8 mouse cellular contexts compared by ENCODE assay signal in genomic region chr19:47319521-47320330, GRCm38 (mm10).
DNase-seq lines count a peak whose midpoint lies in the region; ATAC-seq and TF ChIP-seq lines count a peak whose summit lies in the region.

No protein-coding gene starts in this region.

- H3K4me1 ChIP-seq in neural tube, embryonic 13.5 days (replicated peaks): peaks cover 68% of the 10 kb centered on the region
- H3K4me1 ChIP-seq in neural tube, embryonic 15.5 days: peaks cover 47% of the 10 kb centered on the region
- H3K4me1 ChIP-seq in limb, embryonic 11.5 days (ENCODE audit: control insufficient read depth, insufficient read depth, low read length): peaks cover 46% of the 10 kb centered on the region
- peaks cover 30% of the 10 kb centered on the region for H3K4me1 ChIP-seq in stomach, postnatal 0 days (replicated peaks; ENCODE audit: control insufficient read depth, insufficient read depth)

- no peaks in the 10 kb centered on the region for H3K36me3 ChIP-seq in neural tube, embryonic 13.5 days
- no peaks in the 10 kb centered on the region for H3K36me3 ChIP-seq in neural tube, embryonic 15.5 days
- no peaks in the 10 kb centered on the region for H3K36me3 ChIP-seq in limb, embryonic 11.5 days (ENCODE audit: control insufficient read depth, insufficient read depth, low read length)
- no peaks in the 10 kb centered on the region for H3K36me3 ChIP-seq in stomach, postnatal 0 days (ENCODE audit: control insufficient read depth, insufficient read depth, low read length)

- TF ChIP-seq EP300 in stomach, postnatal 0 days (optimal IDR thresholded peaks at IDR 0.05): no peak

- 62% methylated on average over 10 of the region's 10 CpGs for WGBS in neural tube, embryonic 13.5 days
- 67% methylated on average over 10 of the region's 10 CpGs for WGBS in neural tube, embryonic 15.5 days
- 58% methylated on average over 10 of the region's 10 CpGs for WGBS in limb, embryonic 11.5 days
- 65% methylated on average over 10 of the region's 10 CpGs for WGBS in stomach, postnatal 0 days

- TF ChIP-seq CTCF in stomach, postnatal 0 days (IDR thresholded peaks at IDR 0.05; ENCODE audit: low read depth): peak; percentile 29; the same call in 1 of the 2 replicates

- intact Hi-C loops in heart, postnatal 14 days (cut with DNase I): loop anchor here (2.0 kb wide), 1 partner anchor 19 kb away; no protein-coding TSS in a partner anchor
- intact Hi-C loops in left cerebral cortex, postnatal 4 days (cut with DNase I): no loop called here

- H3K27ac ChIP-seq in neural tube, embryonic 13.5 days (replicated peaks): peak overlapping the region; percentile 7; the same call in 1 of the 2 replicates
- no peak overlapping the region for H3K27ac ChIP-seq in neural tube, embryonic 15.5 days (replicated peaks)
- H3K27ac ChIP-seq in limb, embryonic 11.5 days (replicated peaks; ENCODE audit: low read depth, low read length): no peak overlapping the region
- peak overlapping the region; percentile 35 for H3K27ac ChIP-seq in stomach, postnatal 0 days (replicated peaks)

- H3K27me3 ChIP-seq in neural tube, embryonic 13.5 days: 0 out of 2 replicates have a peak, but pooled peaks cover 10% of the 10 kb centered on the region
- peaks cover 14% of the 10 kb centered on the region for H3K27me3 ChIP-seq in neural tube, embryonic 15.5 days (replicated peaks)
- no peaks in the 10 kb centered on the region for H3K27me3 ChIP-seq in limb, embryonic 11.5 days (ENCODE audit: control insufficient read depth, insufficient read depth, low read length)
- H3K27me3 ChIP-seq in stomach, postnatal 0 days (ENCODE audit: control insufficient read depth, insufficient read depth, low read length): no peaks in the 10 kb centered on the region

- H3K9ac ChIP-seq in neural tube, embryonic 13.5 days: 0 out of 2 replicates have a peak overlapping the region, but pooled peaks have one; percentile 31
- no peak overlapping the region for H3K9ac ChIP-seq in neural tube, embryonic 15.5 days (replicated peaks)
- peak overlapping the region; percentile 35 for H3K9ac ChIP-seq in limb, embryonic 11.5 days (ENCODE audit: low read length)
- peak overlapping the region; percentile 51 for H3K9ac ChIP-seq in stomach, postnatal 0 days (ENCODE audit: low read length)

- no peak overlapping the region for H3K4me2 ChIP-seq in neural tube, embryonic 13.5 days
- H3K4me2 ChIP-seq in neural tube, embryonic 15.5 days: no peak overlapping the region
- peak overlapping the region; percentile 5; the same call in 1 of the 2 replicates for H3K4me2 ChIP-seq in limb, embryonic 11.5 days (ENCODE audit: low read depth, severe bottlenecking)
- peak overlapping the region; percentile 35 for H3K4me2 ChIP-seq in stomach, postnatal 0 days (replicated peaks; ENCODE audit: low read depth)

- no peak overlapping the region for H3K4me3 ChIP-seq in neural tube, embryonic 13.5 days
- H3K4me3 ChIP-seq in neural tube, embryonic 15.5 days (replicated peaks): no peak overlapping the region
- no peak overlapping the region for H3K4me3 ChIP-seq in limb, embryonic 11.5 days (ENCODE audit: low read depth, low read length)
- peak overlapping the region; percentile 8; the same call in 1 of the 2 replicates for H3K4me3 ChIP-seq in stomach, postnatal 0 days (ENCODE audit: low read depth, low read length)

- H3K9me3 ChIP-seq in neural tube, embryonic 13.5 days: no peaks in the 10 kb centered on the region
- H3K9me3 ChIP-seq in neural tube, embryonic 15.5 days (replicated peaks): no peaks in the 10 kb centered on the region
- no peaks in the 10 kb centered on the region for H3K9me3 ChIP-seq in limb, embryonic 11.5 days (ENCODE audit: control insufficient read depth, low read length)
- no peaks in the 10 kb centered on the region for H3K9me3 ChIP-seq in stomach, postnatal 0 days (ENCODE audit: control insufficient read depth, low read length)

- peak; percentile 94 for DNase-seq in heart, adult 11 months
- DNase-seq in heart, postnatal 14 days: no peak
- no peak for DNase-seq in limb, embryonic 11.5 days (ENCODE audit: low spot score)
- no peak for DNase-seq in stomach, postnatal 0 days (ENCODE audit: low spot score)
- DNase-seq in frontal cortex, postnatal 10 days (ENCODE audit: low spot score in 2 of 2): no peak
- no peak for DNase-seq in left cerebral cortex, postnatal 4 days

- ATAC-seq in neural tube, embryonic 13.5 days (ENCODE audit: low read depth): no peak
- no peak for ATAC-seq in neural tube, embryonic 15.5 days (ENCODE audit: low FRiP score)
- ATAC-seq in limb, embryonic 11.5 days (ENCODE audit: insufficient number of reproducible peaks, low FRiP score, low TSS enrichment, low read depth): no peak
- ATAC-seq in stomach, postnatal 0 days (ENCODE audit: low FRiP score, low TSS enrichment): no peak

Comparison
In these comparisons a context has a peak if more than half of its experiments do, and no peak if none do; other contexts are left out.
1. H3K27ac ChIP-seq: peak in neural tube, embryonic 13.5 days (single experiment) and stomach, postnatal 0 days (single experiment); none in neural tube, embryonic 15.5 days (single experiment) and limb, embryonic 11.5 days (single experiment).
2. H3K4me2 ChIP-seq: peak in limb, embryonic 11.5 days (single experiment) and stomach, postnatal 0 days (single experiment); none in neural tube, embryonic 13.5 days (single experiment) and neural tube, embryonic 15.5 days (single experiment).